Mouse (Mus musculus): ENCODE measurements around the gene Tcf21.

Tcf21 gene

GRCm38 (mm10) chr10:22816237-22816762, 3.7 kb downstream of the Tcf21 start:
- DNase-seq (ENCODE audit: extremely low spot score, low read depth, low spot score): no peak

DNA sequence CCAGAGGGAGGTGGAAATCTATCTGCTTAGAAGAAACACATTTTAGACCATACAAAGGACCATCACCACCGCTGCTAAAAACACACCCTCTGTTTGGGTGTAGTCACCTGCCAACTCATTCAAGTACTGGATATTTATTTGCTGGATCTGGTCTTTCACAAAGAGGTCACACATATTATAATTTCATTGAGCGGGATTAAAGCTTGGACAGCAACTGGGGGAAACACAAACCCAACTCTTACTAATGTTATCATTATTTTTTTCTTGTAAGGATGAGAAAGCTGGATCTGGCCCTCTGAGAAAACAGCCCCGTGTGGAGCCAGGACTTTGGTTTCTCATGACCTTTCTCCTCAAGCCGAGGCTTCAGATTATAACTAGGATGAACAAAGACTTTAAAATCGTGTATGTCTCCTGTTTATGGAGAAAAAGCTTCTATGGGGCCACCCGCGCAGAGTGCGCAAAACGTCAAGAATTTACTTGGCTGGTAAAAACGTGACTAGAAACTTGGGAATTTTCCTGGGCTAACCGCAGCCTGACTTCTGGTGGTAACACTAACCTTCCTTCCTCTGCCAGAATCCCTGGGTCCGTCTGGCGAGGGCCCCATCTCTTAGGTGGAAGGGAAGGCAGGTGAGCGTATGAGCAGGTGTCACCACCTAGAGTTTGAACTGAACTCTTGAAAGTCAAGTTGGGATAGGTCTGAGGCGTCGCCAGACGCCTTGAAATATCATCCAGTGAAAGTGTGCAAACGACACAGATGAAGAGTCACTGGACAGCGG, 4.3 kb downstream of the Tcf21 start:
- no peak for DNase-seq (ENCODE audit: extremely low spot score, low read depth, low spot score)

- DNase-seq (ENCODE audit: extremely low spot score, low read depth, low spot score): no peak
These were observed 5.2 kb downstream of the Tcf21 start for GRCm38 (mm10) chr10:22814771-22815170.

DNA sequence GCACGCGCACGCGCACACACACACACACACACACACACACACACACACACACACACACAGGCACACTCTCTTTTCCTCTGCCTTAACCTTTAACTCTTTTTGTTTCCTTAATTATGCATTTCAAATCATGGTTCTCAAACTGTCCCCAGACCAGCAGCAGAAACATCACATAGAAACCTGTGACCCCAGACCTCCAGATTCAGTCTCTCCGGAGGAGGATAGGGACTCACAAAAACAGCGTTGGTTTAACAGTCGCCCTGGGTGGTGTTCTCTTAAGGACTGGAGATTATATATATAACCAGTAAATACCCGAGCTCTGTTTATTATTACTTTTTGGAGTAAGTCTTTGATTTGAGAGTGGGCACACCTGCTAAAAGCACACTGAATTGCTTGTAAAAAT, 5.7 kb downstream of the Tcf21 start:
- DNase-seq (ENCODE audit: extremely low spot score, low read depth, low spot score): no peak

- no peak for DNase-seq (ENCODE audit: extremely low spot score, low read depth, low spot score)
These were observed 6.5 kb downstream of the Tcf21 start for GRCm38 (mm10) chr10:22813317-22813960.

GRCm38 (mm10) chr10:22811921-22812320, 8.1 kb downstream of the Tcf21 start:
- no peak for DNase-seq (ENCODE audit: extremely low spot score, low read depth, low spot score)

- no peak for DNase-seq (ENCODE audit: extremely low spot score, low read depth, low spot score)
These were observed 37.3 kb downstream of the Tcf21 start for GRCm38 (mm10) chr10:22782684-22783083.

- DNase-seq (ENCODE audit: extremely low spot score, low read depth, low spot score): no peak
These were observed 38.5 kb downstream of the Tcf21 start for GRCm38 (mm10) chr10:22781466-22781865.

DNA sequence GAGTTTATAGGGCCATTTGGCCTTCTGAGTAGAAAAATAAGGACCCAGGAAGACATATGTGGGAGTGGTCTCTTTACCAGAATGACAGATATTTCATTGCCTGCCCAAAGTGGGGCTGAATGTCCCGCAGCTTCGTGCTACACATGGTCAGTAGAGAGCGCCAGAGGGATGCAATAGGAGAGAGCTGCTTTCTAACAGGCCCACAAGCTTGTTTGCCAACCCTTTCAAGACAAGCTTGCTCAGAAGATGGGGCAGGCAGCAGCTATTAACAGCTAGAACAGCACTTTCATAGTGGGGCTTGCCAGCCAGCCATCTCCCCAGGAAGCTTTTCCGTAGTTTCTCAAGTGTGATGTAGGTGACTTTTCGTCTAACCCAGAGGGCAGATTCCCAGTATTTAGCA, 42.0 kb downstream of the Tcf21 start:
- no peak for DNase-seq (ENCODE audit: extremely low spot score, low read depth, low spot score)

DNA sequence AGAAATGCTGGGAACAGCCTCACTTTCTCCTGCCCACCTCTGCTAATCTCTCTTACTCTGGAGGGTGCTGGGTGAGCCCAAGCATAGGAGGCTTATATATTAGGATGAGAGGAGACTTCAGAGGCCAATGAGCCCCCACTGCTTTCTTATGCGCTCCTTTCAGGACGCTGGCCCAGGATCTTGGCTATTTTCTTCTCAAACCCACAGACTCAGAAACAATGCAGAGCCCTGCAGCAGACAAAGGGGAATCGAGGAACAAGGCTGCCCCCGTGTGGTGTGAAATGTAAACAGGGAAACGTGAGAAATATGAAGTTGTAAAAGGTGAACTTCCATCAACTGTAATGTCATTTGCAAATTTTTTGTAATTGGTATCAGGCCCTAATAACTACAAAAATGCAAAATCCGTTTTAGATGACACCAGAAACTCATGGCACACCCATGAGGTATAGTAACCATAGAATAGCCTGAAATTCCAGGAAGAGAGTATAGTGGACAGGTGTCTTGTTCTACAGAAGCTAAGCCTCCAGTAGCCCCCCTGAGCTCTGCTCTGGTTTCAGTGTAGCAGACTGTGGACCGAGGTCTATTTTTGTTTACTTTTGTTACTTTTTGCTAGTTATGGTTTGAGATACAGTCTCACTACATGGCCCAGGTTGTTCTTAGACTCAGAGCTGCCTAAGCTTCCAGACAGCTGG, 43.8 kb downstream of the Tcf21 start:
- DNase-seq (ENCODE audit: extremely low spot score, low read depth, low spot score): no peak

- DNase-seq (ENCODE audit: extremely low spot score, low read depth, low spot score): no peak
These were observed 44.5 kb downstream of the Tcf21 start for GRCm38 (mm10) chr10:22775456-22775855.

DNA sequence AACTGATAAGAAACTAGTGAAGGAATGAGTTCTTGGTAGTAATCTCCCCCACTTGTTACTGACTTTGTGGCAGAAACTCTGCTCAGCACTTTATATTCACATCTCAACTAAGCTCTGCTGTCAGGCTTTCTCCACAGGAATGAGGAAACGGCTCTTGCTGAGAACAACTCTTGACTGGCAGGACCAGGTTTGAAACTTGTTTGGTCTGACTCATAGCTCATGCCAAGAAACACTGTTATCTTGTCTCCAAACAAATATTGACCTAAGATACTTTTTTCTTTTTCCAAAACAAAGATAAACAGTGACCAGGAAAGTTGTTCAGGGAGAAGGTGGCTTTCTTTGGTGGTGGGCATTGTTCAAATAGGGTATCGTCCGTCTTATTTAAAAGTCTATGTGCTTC, 45.3 kb downstream of the Tcf21 start:
- DNase-seq (ENCODE audit: extremely low spot score, low read depth, low spot score): no peak
